Mouse (Mus musculus) midbrain, embryonic 16.5 days (tissue): ENCODE results near the gene Gm44965. TPM values are rescaled to one million over a fixed set of nuclear protein-coding genes. Genes with fewer than 3 reads are reported as not detected.

Source experiments
- ATAC-seq: fragments of 200-750 bp; cut with Nextera tagmentation; 2 replicates; pipeline ENCODE4 v1.8.0; 2017; ENCODE audit warnings: moderate TSS enrichment
- H3K27ac ChIP-seq: fragments of 300-500 bp; sonication (generic); 2 replicates; pipeline ENCODE4 v1.5.1; 2014; ENCODE audit warnings: mild to moderate bottlenecking, low read length, mixed read lengths
- H3K27me3 ChIP-seq: fragments of 300-500 bp; sonication (generic); 2 replicates; pipeline ENCODE4 v1.6.1; 2014; ENCODE audit warnings: low read depth, low read length, mixed read lengths; ENCODE audit not compliant: control insufficient read depth, insufficient read depth
- H3K36me3 ChIP-seq: fragments of 300-500 bp; sonication (generic); 2 replicates; pipeline ENCODE4 v1.6.1; 2014; ENCODE audit warnings: mild to moderate bottlenecking, low read length, moderate library complexity, mixed read lengths; ENCODE audit not compliant: control insufficient read depth, insufficient read depth
- H3K4me1 ChIP-seq: fragments of 300-500 bp; sonication (generic); 2 replicates; pipeline ENCODE4 v1.6.1; 2014; ENCODE audit warnings: mild to moderate bottlenecking, low read length, mixed read lengths; ENCODE audit not compliant: control insufficient read depth, insufficient read depth
- H3K4me2 ChIP-seq: fragments of 300-500 bp; sonication (generic); 2 replicates; pipeline ENCODE4 v1.6.1; 2014; ENCODE audit warnings: mild to moderate bottlenecking, low read length, mixed read lengths
- H3K4me3 ChIP-seq: fragments of 300-500 bp; sonication (generic); 2 replicates; pipeline ENCODE4 v1.5.1; 2014; ENCODE audit warnings: low read depth, mild to moderate bottlenecking, low read length, moderate library complexity, mixed read lengths
- H3K9ac ChIP-seq: fragments of 300-500 bp; sonication (generic); 2 replicates; pipeline ENCODE4 v1.6.1; 2014; ENCODE audit warnings: low read depth, low read length, mixed read lengths
- H3K9me3 ChIP-seq: fragments of 300-500 bp; sonication (generic); replicated peaks from 2 replicates; pipeline ENCODE4 v1.6.1; 2014; ENCODE audit warnings: mild to moderate bottlenecking, low read length, mixed read lengths; ENCODE audit not compliant: control insufficient read depth, poor library complexity, severe bottlenecking
- WGBS: fragments of 180-500 bp; shearing (Covaris S2); extraction: QIAGEN DNeasy Blood & Tissue Kit; methylation state at CpG from one replicate; pipeline ENCODE4 v1.1.7; 2014; 5-methylcytosine and 5-hydroxymethylcytosine counted together
- polyA plus RNA-seq: library from polyadenylated mRNA; unstranded; fragments of >200 nt; fragmentation: Nextera tagmentation; extraction: Ambion mirVana; gene quantifications from 2 replicates; pipeline ENCODE4 v1.2.1, GENCODE M21; 2015

The Gm44965 gene
- polyA plus RNA-seq, 1 experiment from 2014 or later = not detected

DNA sequence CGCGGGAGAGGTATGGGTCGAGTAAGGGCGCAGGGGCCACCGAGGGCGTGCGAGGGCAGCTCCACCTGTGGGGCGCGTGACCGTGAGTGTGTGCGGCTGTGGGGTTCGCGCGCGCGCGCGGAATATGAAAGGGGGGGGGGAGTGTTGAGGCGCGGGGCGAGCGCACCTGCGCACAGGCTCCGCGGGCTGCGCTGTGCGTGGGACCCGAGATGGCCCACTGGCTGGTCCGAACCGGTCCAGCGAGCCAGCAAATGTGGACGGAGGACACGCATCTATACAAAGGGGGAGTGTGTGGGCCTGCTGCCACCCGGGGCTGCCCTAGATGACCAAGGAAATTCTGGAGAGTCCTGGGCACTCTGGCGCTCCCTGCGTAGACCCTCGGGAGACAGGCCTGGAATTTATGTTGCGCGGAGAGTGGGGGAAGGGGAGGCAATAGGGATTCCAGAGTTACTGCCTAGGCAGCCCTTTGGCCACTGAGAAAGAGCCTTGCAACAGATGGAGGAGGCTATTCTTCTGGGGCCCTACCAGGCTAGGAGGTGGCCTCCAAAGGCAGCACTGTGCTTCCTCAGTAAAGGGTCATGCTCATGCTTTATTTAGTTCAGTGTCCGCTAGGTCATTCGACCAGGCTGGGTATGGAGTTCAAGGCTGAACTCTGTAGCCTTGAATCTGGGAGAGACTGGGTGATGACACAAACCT lies 450 bp downstream of the Gm44965 start:
- ATAC-seq = peak; percentile 85
- Histone ChIP-seq H3K9ac (peak overlapping the region; percentile 96), H3K4me1 (peaks cover 16% of the 10 kb centered on the region), H3K4me3 (peak overlapping the region; percentile 87), H3K27me3 (no peaks in the 10 kb centered on the region), H3K9me3 (peaks cover 22% of the 10 kb centered on the region; the same call in 1 of the 2 replicates), H3K36me3 (peaks cover 35% of the 10 kb centered on the region), H3K4me2 (peak overlapping the region; percentile 90), H3K27ac (peak overlapping the region; percentile 97)
- WGBS = under 1% methylated on average over 40 of the region's 41 CpGs

DNA sequence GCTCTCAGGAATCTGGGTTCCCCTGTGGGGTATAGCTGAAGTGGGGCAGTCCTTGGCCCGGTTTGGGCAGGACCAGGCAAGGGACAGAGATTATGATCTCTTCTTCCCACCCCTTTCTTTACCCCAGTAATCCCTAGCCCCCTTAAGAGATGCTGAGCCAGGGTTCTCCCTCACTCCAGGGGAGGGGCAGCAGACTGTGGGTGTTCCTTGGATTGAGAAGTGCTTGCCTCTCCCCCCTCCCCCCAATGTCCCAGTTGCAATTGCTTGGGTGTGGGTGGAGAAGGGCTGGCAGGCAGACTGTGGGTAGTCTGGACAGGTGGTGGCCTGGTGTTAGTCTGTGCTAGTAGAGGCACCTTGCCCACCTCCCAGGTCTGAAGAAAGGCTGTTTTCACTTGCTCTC lies 1.5 kb downstream of the Gm44965 start:
- H3K4me2 ChIP-seq = peak overlapping the region; percentile 90
- H3K9ac ChIP-seq = peak overlapping the region; percentile 96; the same call in 1 of the 2 replicates
- no peak overlapping the region for H3K27ac ChIP-seq
- H3K27me3 ChIP-seq = no peaks in the 10 kb centered on the region
- H3K36me3 ChIP-seq = peaks cover 40% of the 10 kb centered on the region
- ATAC-seq = no peak
- WGBS = 36% methylated on average over 1 of the region's 1 CpGs
- H3K9me3 ChIP-seq = peaks cover 22% of the 10 kb centered on the region; the same call in 1 of the 2 replicates
- H3K4me1 ChIP-seq = peaks cover 16% of the 10 kb centered on the region
- peak overlapping the region; percentile 87 for H3K4me3 ChIP-seq

DNA sequence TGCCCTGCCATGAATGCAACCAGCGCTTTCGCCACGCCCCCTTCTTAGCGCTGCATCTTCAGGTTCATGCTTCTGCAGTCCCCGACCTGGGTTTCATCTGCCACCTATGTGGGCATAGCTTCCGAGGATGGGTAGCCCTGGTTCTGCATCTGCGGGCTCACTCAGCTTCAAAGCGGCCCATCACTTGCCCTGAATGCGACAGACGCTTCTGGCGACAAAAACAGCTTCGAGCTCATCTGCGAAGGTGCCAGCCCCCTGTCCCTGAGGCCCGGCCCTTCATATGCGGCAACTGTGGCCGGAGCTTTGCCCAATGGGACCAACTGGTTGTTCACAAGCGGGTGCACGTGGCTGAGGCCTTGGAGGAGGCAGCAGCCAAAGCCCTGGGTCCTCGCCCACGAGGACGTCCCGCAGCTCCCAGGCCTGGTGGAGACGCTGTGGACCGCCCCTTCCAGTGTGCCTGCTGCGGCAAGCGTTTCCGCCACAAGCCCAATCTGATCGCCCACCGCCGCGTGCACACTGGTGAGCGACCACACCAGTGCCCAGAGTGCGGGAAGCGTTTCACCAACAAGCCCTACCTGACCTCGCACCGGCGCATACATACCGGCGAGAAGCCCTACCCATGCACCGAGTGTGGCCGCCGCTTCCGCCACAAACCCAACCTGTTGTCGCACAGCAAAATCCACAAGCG lies 2.9 kb downstream of the Gm44965 start:
- 97% methylated on average over 45 of the region's 45 CpGs for WGBS
- H3K27me3 ChIP-seq = no peaks in the 10 kb centered on the region
- peaks cover 22% of the 10 kb centered on the region; the same call in 1 of the 2 replicates for H3K9me3 ChIP-seq
- ATAC-seq = no peak
- no peak overlapping the region for H3K27ac ChIP-seq
- H3K4me1 ChIP-seq = peaks cover 23% of the 10 kb centered on the region
- H3K4me3 ChIP-seq = no peak overlapping the region
- H3K36me3 ChIP-seq = peaks cover 40% of the 10 kb centered on the region
- H3K4me2 ChIP-seq = no peak overlapping the region
- H3K9ac ChIP-seq = no peak overlapping the region

DNA sequence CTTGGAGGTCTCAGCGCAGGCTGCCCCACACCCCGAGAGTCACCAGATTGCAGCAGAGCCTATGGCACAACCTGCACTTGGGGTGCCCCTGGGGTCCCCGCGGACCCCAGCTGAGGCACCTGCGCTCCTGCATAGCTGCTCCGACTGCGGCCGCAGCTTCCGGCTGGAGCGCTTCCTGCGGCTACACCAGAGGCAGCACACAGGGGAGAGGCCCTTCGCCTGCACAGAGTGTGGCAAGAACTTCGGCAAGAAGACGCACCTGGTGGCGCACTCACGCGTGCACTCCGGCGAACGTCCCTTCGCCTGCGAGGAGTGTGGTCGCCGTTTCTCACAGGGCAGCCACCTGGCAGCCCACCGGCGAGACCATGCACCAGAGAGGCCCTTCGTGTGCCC lies 3.5 kb downstream of the Gm44965 start:
- peaks cover 22% of the 10 kb centered on the region; the same call in 1 of the 2 replicates for H3K9me3 ChIP-seq
- no peak for ATAC-seq
- peaks cover 23% of the 10 kb centered on the region for H3K4me1 ChIP-seq
- no peak overlapping the region for H3K27ac ChIP-seq
- H3K27me3 ChIP-seq = no peaks in the 10 kb centered on the region
- H3K9ac ChIP-seq = no peak overlapping the region
- H3K4me2 ChIP-seq = no peak overlapping the region
- 97% methylated on average over 27 of the region's 27 CpGs for WGBS
- H3K36me3 ChIP-seq = peaks cover 40% of the 10 kb centered on the region
- no peak overlapping the region for H3K4me3 ChIP-seq

DNA sequence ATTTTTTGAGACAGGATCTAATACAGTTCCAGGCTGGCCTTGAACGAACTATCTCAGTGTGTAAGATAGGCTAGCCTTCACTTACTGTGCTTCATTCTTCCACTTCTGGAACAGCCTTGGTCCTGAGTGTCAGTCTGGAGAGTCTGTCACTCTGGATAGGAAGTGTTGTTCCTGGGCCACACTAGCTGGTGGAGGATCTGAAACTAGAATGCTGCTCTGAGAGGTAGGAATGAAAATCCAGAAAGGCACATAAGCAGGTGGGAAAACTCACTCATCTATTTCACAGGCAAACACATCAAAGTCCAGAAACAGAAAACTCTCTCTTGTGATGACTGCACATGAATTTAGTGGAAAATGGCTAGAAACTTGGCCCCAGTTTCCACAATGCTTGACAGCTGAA lies 6.9 kb downstream of the Gm44965 start:
- peak overlapping the region; percentile 94; the same call in 1 of the 2 replicates for H3K27ac ChIP-seq
- no peak overlapping the region for H3K9ac ChIP-seq
- no peak for ATAC-seq
- H3K4me3 ChIP-seq = no peak overlapping the region
- peaks cover 22% of the 10 kb centered on the region; the same call in 1 of the 2 replicates for H3K9me3 ChIP-seq
- H3K36me3 ChIP-seq = peaks cover 40% of the 10 kb centered on the region
- WGBS = 82% methylated on average over 1 of the region's 1 CpGs
- H3K27me3 ChIP-seq = no peaks in the 10 kb centered on the region
- H3K4me1 ChIP-seq = peaks cover 16% of the 10 kb centered on the region
- no peak overlapping the region for H3K4me2 ChIP-seq

DNA sequence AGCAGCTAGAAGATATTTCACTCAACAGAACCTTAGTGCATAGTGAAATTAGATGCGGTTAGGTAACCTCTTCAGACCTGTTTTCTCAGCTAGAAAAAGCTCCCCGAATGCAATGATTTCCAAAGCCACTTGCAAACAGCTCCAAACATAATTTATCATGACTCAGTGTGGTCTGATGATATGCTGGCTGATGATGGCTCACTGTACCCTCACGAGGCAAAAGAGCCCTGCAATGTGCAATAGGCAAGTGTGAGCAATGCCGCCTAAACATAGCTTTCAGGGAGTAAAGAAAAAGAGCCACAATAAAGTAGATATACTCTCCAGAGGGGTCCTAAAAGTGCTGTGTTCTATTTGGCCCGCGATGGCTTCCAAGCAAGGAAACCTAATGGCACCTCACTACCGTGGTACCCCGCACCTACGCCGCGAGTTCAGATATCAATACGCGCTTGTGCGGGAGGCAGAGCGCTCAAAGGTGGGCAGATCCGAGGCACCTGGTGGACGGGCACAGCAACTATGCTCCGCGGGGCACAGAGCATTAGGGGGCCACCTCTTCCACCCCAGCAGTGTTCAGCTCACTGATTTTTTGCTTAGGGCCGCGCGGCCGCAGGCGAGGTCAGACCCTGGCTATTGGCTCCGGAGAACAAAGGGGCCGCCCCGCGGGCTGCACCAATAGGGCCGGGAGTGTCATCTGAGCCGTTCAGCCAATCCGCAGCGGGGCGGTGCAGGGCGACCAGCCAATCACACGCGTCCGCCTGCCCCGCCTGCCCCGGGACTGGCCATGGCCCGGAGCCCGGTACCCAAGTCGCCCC lies 7.7 kb downstream of the Gm44965 start, which contains the start of gene Zfp775:
TSS of gene Zfp775 (plus strand) at position 793 of the 809 bp plus-strand sequence.
- peak within 1 kb of the TSS; percentile 80 for H3K4me3 ChIP-seq
- no peaks in the 10 kb centered on the region for H3K27me3 ChIP-seq
- H3K4me1 ChIP-seq = peaks cover 16% of the 10 kb centered on the region
- H3K27ac ChIP-seq = peak within 1 kb of the TSS; percentile 94
- 5% methylated on average over 42 of the region's 42 CpGs for WGBS
- ATAC-seq = peak; percentile 99
- peaks cover 16% of the 10 kb centered on the region; the same call in 1 of the 2 replicates for H3K9me3 ChIP-seq
- H3K9ac ChIP-seq = peak within 1 kb of the TSS; percentile 97
- peaks cover 31% of the 10 kb centered on the region for H3K36me3 ChIP-seq
- peak within 1 kb of the TSS; percentile 81 for H3K4me2 ChIP-seq

DNA sequence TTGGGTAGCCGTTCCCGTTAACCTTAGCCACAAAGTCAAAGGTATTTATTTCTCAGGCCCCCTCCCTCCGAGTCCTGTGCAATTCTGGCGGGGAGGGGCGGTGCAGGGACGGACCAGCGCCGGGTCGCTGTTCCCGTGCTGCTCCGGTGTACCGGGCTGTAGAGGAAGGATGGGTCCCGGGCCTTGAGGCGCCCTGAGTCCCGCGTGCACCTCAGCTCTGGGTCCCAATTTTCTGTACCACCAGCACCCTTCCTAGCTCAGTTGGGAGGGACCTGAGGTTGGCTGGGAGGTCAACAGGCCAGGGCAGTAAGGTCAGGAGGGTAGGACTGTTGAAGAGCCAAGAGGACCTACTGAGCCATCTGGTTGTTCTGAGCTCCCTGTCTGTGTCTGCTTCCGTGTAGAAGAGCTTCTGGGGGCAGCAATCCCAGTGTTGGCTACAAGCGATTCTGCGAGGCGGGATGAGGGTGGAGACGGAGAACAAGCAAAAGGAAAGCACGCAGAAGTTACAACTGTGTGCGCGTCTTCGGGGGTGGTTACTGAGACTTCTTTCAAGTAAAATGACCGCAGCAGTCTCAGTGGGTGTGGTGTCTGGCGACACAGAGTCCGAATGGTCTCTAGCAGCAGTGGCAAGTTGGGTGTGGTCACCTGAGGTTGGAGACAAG lies 8.5 kb downstream of the Gm44965 start:
- Histone ChIP-seq H3K4me2 (peak overlapping the region; percentile 81), H3K27me3 (no peaks in the 10 kb centered on the region), H3K4me3 (peak overlapping the region; percentile 80), H3K9me3 (peaks cover 9% of the 10 kb centered on the region; the same call in 1 of the 2 replicates), H3K36me3 (peaks cover 24% of the 10 kb centered on the region), H3K27ac (peak overlapping the region; percentile 94), H3K9ac (peak overlapping the region; percentile 97), H3K4me1 (peaks cover 16% of the 10 kb centered on the region)
- 2% methylated on average over 28 of the region's 28 CpGs for WGBS
- peak; percentile 83 for ATAC-seq

DNA sequence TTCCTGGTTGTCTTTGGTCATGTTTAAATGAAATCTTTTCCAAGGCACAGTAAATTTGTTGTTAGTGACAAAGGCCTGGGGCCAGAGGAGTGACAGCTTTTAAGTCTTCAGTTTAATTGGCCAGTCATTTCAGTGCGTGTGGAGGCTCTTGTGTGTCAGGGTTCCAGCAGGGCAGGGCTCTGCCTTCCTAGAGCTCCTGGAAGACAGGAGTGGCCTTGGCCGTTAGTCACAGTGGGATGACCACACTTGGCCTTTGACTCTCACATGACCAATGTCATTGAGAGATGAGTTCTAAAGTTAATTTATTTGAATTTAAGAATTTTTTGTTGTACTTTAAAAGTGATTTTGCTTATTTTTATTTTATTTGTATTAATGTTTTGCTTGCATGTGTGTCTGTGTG lies 14.4 kb downstream of the Gm44965 start:
- Histone ChIP-seq H3K9me3 (no peaks in the 10 kb centered on the region), H3K27ac (no peak overlapping the region), H3K36me3 (no peaks in the 10 kb centered on the region; the same call in 1 of the 2 replicates), H3K4me2 (no peak overlapping the region), H3K27me3 (no peaks in the 10 kb centered on the region), H3K4me1 (peaks cover 3% of the 10 kb centered on the region), H3K9ac (no peak overlapping the region), H3K4me3 (no peak overlapping the region)
- no peak for ATAC-seq
- 58% methylated on average over 2 of the region's 2 CpGs for WGBS
